Mouse (Mus musculus): ENCODE measurements around the gene Cwc22.
"Not testable (repeated sequence)": the region's sequence is repeated elsewhere in the genome, so short reads cannot be mapped to it uniquely, and the experiment has no call there.

Gene Cwc22

GRCm38 (mm10) chr2:77897558-77897899, 48.6 kb downstream of the Cwc22 start:
- DNase-seq (ENCODE audit: low spot score in 2 of 2), result no peak

GRCm38 (mm10) chr2:77896843-77897557, 49.2 kb downstream of the Cwc22 start:
- no peak for DNase-seq (ENCODE audit: low spot score in 2 of 2)

- DNase-seq (ENCODE audit: low spot score in 2 of 2), result not testable (repeated sequence)
These were observed 50.1 kb downstream of the Cwc22 start for GRCm38 (mm10) chr2:77895906-77896570.

GRCm38 (mm10) chr2:77894896-77895295, 51.3 kb downstream of the Cwc22 start:
- no peak for DNase-seq (ENCODE audit: low spot score in 2 of 2)

- DNase-seq (ENCODE audit: low spot score in 2 of 2), result no peak
These were observed 52.7 kb downstream of the Cwc22 start for GRCm38 (mm10) chr2:77893505-77893904.

GRCm38 (mm10) chr2:77892573-77892972, 53.6 kb downstream of the Cwc22 start:
- DNase-seq (ENCODE audit: low spot score in 2 of 2), result no peak

GRCm38 (mm10) chr2:77890836-77891438, 55.2 kb downstream of the Cwc22 start:
- no peak for DNase-seq (ENCODE audit: low spot score in 2 of 2)

GRCm38 (mm10) chr2:77889949-77890348, 56.2 kb downstream of the Cwc22 start:
- no peak for DNase-seq (ENCODE audit: low spot score in 2 of 2)

GRCm38 (mm10) chr2:77889401-77889800, 56.8 kb downstream of the Cwc22 start:
- no peak for DNase-seq (ENCODE audit: low spot score in 2 of 2)

GRCm38 (mm10) chr2:77888826-77889225, 57.3 kb downstream of the Cwc22 start:
- no peak for DNase-seq (ENCODE audit: low spot score in 2 of 2)

GRCm38 (mm10) chr2:77888056-77888455, 58.1 kb downstream of the Cwc22 start:
- DNase-seq (ENCODE audit: low spot score in 2 of 2), result no peak

- DNase-seq (ENCODE audit: low spot score in 2 of 2), result no peak
These were observed 59.0 kb downstream of the Cwc22 start for GRCm38 (mm10) chr2:77887166-77887565.

GRCm38 (mm10) chr2:77885491-77886130, 60.6 kb downstream of the Cwc22 start:
- DNase-seq (ENCODE audit: low spot score in 2 of 2), result no peak

GRCm38 (mm10) chr2:77885036-77885435, 61.1 kb downstream of the Cwc22 start:
- no peak for DNase-seq (ENCODE audit: low spot score in 2 of 2)

GRCm38 (mm10) chr2:77884491-77884890, 61.7 kb downstream of the Cwc22 start:
- no peak for DNase-seq (ENCODE audit: low spot score in 2 of 2)

GRCm38 (mm10) chr2:77882961-77883360, 63.2 kb downstream of the Cwc22 start:
- no peak for DNase-seq (ENCODE audit: low spot score in 2 of 2)

GRCm38 (mm10) chr2:77881301-77882199, 64.6 kb downstream of the Cwc22 start:
- no peak for DNase-seq (ENCODE audit: low spot score in 2 of 2)

- DNase-seq (ENCODE audit: low spot score in 2 of 2), result no peak
These were observed 65.8 kb downstream of the Cwc22 start for GRCm38 (mm10) chr2:77880351-77880750.

- no peak for DNase-seq (ENCODE audit: low spot score in 2 of 2)
These were observed 66.4 kb downstream of the Cwc22 start for GRCm38 (mm10) chr2:77879736-77880135.

GRCm38 (mm10) chr2:77877156-77877855, 68.9 kb downstream of the Cwc22 start:
- no peak for DNase-seq (ENCODE audit: low spot score in 2 of 2)

- DNase-seq (ENCODE audit: low spot score in 2 of 2), result no peak
These were observed 69.8 kb downstream of the Cwc22 start for GRCm38 (mm10) chr2:77876331-77876730.
